Mouse (Mus musculus): Measurements from ENCODE around the gene Col4a3.

DNA sequence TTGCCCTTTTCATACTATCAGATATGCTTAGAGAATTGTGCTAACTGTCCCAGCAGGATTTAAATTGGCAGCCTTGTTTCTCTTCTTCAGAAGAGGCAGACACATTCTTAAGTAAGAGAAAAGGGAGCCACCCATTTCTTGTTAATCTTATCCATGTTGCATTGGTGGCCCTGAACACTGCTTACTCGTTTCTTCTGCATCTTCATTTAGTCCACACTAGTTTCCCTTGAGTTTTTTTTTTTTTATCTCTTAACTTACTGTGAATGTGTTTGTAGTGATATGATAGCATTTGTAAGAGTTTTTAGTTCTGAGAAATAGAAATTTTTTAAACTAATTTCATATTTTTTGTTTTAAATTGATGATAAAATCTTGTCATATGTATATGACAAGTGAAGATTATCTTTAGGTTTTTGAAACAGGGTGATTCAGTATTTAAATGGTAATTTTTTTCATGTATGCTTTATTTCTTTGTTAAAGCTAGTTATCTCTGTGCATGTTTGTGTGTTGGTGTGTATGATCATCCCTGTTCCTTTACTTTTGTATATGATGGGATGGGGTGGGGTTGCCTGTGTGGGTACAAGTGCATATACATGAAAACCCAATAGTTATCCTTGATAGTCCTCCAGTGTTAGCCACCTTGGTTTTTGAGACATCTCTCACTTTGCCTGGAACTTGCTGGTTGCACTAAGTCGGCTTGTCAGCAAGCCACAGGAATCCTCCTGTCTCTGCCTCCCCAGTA lies 161.2 kb downstream of the Col4a3 start:
- TF ChIP-seq CTCF (IDR thresholded peaks at IDR 0.05; ENCODE audit: extremely low read depth, insufficient read length, insufficient replicate concordance, low read depth, low read length) (no peak), POLR2A (IDR thresholded peaks at IDR 0.05; ENCODE audit: low read depth, low read length) (no peak)
